Mouse (Mus musculus): Measurements from ENCODE around the gene Ppp2r1b.

Gene Ppp2r1b

DNA sequence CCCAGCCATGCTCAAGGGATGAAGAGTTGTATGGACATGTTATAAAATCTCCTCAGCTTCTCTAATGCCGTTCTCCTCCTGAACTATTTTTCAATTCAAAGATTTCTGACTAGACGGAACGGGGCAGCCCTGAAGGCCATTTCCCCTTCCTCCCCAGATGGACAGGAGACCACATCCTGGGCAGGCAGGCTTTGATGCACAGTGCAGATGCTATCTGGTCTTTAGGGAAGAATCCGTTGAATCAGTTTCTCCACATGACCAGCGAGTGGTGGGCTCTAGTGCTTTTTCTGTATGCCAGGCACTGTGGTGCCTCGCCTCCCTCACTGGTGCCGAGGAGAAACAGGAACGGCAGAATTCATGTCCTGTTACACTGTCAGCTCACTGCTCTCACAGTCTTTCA is 11.3 kb upstream of the Ppp2r1b start:
- in situ Hi-C loops (cut with MboI; ENCODE audit: low pct_unique_long_range_greater_than_20kb in 1 of 2, low sequenced_read_pairs in 2 of 2, unreplicated experiment in 1 of 2) = no loop called here

DNA sequence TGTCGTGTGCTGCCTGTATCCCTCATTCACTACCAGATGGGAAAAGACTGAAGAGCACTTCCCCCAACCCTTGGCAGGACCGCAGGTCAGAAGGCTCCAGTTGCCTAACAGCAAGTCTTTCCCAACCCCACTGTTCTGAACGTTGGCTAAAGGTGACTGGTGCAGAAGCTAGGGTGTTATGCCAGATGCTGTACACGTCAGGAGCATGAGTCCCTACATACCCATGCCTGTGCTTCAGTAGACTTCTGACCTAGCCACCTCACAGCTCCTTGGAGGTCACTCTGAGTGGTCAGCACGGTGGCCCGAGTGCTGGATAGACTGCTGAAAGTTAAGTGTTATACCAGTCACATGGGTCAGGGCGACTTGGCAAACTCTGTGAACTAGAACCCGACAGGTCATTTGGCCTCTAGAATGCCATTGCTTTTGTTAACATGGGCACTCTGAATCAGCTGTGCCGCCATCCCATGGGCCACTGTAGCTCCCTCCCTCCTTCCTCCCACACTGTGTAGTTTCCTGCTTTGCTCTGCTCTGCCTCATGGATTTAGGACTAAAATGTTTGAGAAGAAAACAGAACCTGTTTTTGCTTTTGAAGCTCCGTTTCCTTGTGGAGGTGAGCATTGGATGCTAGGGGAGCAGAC is 9.9 kb upstream of the Ppp2r1b start:
- in situ Hi-C loops (cut with MboI; ENCODE audit: low pct_unique_long_range_greater_than_20kb in 1 of 2, low sequenced_read_pairs in 2 of 2, unreplicated experiment in 1 of 2) = no loop called here

DNA sequence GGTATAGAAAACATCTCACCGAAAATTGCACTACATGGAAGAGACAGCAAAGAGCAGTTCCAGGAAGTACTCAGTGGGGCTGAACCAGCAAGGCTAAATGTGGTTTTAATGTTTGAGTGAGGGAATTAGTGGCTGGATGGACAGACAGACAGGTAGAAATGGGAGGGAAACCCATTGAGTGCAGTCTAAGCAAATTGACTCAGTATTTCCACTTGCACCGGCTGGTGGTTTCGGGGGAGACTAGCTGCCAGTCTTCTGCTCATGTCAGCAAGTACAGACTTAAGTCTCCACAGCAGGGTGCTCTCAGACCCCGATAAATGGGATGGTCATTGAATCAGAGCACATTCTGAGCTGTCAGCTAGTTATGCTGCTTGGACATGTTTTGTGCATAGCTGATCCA is 9.0 kb upstream of the Ppp2r1b start:
- in situ Hi-C loops (cut with MboI; ENCODE audit: low pct_unique_long_range_greater_than_20kb in 1 of 2, low sequenced_read_pairs in 2 of 2, unreplicated experiment in 1 of 2) = no loop called here

DNA sequence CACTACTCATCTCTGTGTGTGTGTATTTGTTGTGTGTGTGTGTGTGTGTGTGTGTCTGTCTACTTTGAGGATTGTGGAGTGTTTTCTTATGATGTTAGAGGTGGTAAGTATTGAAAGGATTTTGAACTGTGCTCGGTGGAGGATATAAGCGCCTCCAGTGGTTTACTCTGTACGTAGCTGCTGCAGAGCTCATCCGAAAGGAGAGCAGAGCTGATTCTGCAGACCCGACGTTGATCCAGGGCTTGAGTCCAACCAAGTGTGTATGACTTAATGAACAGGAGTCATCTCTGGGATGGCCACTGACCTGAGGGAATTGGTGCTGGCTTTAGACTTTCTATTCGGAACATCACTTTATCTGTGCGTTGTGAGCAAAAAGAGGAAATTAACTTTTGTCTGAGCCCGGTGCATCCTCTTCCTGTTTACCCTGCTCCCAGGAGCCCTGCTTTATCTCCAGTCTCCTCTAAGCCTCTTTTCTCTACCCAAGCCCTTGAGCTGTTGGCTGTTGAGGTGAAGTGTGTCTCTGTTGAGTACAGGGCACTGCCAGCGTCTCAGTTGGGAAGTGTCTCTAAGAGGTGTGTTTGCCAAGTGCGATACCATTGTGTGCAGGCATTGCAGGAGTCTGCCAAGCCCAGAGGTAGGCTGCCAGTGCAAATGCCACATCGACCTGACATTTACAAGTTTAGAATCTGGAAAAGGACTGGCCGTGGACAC is 3.9 kb upstream of the Ppp2r1b start:
- in situ Hi-C loops (cut with MboI; ENCODE audit: low pct_unique_long_range_greater_than_20kb in 1 of 2, low sequenced_read_pairs in 2 of 2, unreplicated experiment in 1 of 2) = no loop called here

DNA sequence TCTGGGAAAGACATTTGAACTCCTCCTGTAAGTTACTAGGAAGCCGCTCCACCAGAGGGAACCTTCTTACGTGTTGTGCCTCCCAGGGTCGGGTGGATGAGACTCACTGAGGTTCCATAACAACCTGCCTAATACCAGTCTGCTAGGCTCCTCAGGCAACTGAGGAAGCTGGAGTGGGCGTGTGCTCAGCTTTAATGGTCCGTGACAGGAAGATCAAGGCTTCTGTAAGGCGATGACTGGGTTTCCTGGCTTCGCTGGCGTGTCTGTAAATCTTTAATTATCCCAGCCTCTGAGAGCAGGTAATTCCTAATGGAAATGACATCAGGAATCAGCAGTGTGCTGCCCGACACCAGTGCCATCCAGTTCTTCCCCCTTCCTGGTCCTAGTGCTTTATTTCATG is 446 bp downstream of the Ppp2r1b start:
- in situ Hi-C loops (cut with MboI; ENCODE audit: low pct_unique_long_range_greater_than_20kb in 1 of 2, low sequenced_read_pairs in 2 of 2, unreplicated experiment in 1 of 2) = no loop called here

DNA sequence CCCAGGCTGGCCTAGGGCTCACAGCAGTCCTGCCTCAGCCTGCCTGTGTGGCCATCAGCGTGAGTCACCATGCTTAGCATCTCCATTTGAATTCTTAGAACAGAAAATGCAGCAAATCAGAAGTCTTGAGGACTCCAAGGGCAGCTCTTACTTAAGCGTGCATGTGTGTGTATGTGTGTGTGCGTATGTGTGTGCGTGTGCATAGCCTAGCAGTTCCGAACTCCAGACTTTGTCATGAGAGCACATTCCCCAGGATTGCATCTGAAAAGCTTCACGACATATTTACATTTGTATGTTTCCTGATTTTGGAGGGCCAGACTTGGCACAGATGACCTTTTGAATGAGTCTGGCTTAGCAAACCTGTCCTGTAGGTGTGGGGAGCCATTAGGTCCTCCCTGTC is 2.0 kb downstream of the Ppp2r1b start:
- in situ Hi-C loops (cut with MboI; ENCODE audit: low pct_unique_long_range_greater_than_20kb in 1 of 2, low sequenced_read_pairs in 2 of 2, unreplicated experiment in 1 of 2) = no loop called here

DNA sequence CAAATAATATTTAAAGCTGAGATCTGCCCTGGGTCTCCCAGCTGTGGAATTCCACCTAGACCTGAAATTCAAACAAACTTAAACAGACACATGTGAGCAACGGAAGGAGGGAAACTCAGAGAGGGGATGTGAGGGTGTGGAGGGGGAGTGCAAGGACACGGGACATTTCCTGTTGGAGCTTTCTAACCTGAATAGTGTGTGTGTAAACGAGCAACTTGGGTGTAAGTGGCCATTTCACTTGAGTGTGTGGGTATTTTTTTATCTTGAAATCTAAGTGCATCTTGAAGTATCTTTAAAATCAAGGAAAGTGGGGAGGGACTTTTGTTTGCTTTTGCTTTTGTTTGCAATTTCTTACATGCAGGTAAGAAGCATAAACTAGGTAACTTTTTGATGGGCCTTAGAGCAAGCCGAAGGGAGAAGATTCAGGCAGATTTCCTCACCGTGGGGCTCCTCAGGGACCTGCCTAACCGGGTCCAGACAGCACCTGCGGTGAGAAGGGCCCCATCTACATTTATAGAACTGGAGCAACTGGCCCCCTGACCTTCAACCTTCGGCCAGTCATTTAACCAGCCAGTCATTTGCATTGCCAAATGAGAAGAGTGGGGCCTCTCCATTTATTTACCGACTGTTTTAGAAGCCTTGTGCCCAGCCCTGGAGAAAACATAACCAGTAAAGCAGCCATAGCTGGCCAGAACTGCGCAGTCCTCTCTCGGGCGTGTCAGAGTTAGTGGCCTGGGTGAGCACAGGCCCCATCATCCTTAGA is 2.7 kb downstream of the Ppp2r1b start:
- in situ Hi-C loops (cut with MboI; ENCODE audit: low pct_unique_long_range_greater_than_20kb in 1 of 2, low sequenced_read_pairs in 2 of 2, unreplicated experiment in 1 of 2) = no loop called here

DNA sequence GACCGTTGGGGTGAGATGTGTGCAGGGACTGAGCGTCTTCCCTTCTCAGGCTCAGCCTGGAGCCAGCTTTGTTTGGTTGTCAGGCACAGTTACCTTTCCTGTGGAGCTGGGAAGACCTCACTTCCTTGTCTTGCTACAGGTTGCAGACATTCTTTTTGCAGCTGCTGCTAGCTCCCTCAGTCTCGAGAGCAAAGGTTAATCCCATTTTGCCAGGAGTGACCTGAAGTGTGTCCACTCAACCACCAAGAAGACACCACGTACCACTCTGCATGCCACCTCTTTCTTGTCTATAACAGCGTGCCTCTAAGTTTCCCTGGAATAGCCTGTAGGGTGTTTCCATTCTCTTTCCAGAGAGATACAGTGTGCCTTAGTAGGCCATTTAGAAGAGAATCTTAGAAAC is 3.7 kb downstream of the Ppp2r1b start:
- in situ Hi-C loops (cut with MboI; ENCODE audit: low pct_unique_long_range_greater_than_20kb in 1 of 2, low sequenced_read_pairs in 2 of 2, unreplicated experiment in 1 of 2) = no loop called here

DNA sequence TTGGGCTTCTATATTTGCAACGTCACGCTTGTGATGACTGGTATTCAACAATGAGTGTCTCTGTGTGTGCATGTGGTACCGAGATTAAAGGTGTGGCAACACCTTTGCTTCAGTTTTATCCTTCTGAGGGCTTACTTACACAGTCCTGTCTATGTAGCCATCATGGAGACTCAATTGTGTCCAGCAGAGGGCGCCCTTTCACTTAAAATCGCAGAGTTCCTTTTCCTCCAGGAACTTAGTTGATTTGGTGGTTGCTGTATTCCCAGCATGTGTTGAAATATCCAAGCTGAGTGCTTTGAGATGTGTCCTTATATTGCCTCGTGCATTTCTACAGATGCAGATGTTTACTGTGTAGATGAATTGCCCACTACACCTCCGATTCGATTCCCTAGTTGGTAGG is 4.1 kb downstream of the Ppp2r1b start:
- in situ Hi-C loops (cut with MboI; ENCODE audit: low pct_unique_long_range_greater_than_20kb in 1 of 2, low sequenced_read_pairs in 2 of 2, unreplicated experiment in 1 of 2) = no loop called here

DNA sequence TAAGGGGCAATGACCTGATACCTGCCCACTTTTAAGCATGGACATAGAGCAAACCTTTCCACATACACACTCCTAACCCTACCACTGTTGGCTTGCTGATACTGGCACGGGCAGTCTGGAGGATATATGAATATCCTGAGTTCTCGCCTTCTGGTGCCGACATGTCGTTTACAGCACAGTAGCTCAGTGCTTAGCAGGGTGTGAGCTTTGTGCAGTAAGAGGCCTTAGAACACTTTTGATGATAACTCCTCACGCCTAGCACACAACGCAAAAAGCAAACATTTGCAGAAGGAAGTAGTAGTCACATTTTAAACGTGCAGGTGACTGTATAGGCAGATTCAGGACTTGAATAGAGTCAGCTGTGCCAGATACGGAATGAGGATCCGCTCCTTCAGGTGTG is 4.7 kb downstream of the Ppp2r1b start:
- in situ Hi-C loops (cut with MboI; ENCODE audit: low pct_unique_long_range_greater_than_20kb in 1 of 2, low sequenced_read_pairs in 2 of 2, unreplicated experiment in 1 of 2) = loop anchor here (5.0 to 25.0 kb wide), 3 partner anchors 155 to 438 kb away; partner anchors contain the start of genes Colca2 (in 1 of the 2) and Sik2 (in 1 of the 2)

DNA sequence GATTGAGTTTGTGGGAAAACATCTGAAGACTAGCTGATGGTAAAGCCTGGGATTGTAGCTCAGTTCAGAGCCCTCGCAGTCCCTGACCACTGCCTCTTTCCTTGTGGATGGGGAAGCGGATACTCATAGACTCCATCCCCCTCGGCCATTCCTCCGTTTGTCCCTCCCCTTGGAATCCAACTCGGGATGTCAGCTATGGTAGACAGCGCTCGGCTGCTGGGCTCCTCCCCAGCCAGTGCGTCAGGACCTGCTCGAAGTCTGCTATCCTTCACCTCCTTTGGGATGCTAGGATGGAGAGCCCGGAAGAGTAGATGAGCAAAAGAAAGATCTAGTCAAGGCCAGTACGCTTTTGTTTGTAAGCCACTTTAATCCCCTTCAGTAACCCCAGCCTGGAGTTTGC is 5.2 kb downstream of the Ppp2r1b start:
- in situ Hi-C loops (cut with MboI; ENCODE audit: low pct_unique_long_range_greater_than_20kb in 1 of 2, low sequenced_read_pairs in 2 of 2, unreplicated experiment in 1 of 2) = loop anchor here (5.0 to 25.0 kb wide), 3 partner anchors 155 to 437 kb away; partner anchors contain the start of genes Colca2 (in 1 of the 2) and Sik2 (in 1 of the 2)

DNA sequence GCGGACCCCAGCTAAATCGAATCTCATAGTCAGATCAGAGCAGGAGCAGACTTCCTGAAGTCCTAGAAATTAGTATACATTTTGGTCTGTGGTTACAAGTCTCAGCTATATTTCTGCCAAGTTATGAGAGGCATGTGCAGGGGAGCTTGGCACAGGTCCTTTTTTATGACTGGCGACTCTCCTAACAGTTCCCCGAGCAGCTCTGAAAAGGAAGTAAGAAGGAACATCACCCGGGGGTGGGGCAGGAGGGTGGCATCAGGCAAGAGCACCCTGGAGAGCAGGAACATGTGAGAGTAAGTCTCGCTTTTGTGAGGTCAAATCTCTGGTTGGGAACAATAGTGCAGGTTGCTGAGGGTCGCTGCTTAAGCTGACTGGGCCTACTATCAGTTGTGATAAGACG is 5.6 kb downstream of the Ppp2r1b start:
- in situ Hi-C loops (cut with MboI; ENCODE audit: low pct_unique_long_range_greater_than_20kb in 1 of 2, low sequenced_read_pairs in 2 of 2, unreplicated experiment in 1 of 2) = loop anchor here (5.0 to 25.0 kb wide), 3 partner anchors 154 to 437 kb away; partner anchors contain the start of genes Colca2 (in 1 of the 2) and Sik2 (in 1 of the 2)

DNA sequence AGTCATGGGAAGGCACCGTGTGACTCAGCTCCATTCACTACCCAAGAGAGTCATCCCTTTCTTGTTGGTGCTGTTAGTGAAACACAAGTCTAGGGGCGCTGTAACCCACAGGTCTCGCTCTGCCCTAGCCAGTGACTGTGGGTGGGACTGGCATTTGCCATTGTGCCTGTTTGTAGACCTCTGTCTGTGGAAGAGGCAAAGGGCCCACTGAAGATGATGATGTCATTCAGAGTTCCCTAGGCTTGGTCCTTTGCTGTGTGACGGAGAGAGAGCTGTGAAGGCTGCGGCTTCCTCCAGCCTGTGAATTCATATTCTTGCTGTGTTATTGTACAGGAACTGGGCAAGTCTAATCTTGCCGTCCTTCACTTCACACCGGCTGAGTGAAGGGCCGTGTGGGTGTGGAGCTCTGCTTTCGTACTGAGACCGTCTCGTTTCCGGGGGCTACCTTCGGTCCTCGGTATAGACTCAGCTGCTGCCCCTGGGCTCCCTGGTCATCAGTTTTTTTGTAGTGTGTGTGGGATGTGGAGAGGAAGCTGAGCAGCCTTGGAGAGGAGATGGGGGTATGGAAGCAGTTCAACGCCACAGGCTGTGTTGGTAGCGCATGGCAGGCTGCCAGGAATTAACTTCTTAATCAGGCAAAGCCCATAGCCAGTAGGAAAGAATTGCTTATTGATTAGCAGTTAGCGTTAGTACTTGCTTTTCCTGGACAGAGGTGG is 7.7 kb downstream of the Ppp2r1b start:
- in situ Hi-C loops (cut with MboI; ENCODE audit: low pct_unique_long_range_greater_than_20kb in 1 of 2, low sequenced_read_pairs in 2 of 2, unreplicated experiment in 1 of 2) = loop anchor here (5.0 to 25.0 kb wide), 3 partner anchors 152 to 435 kb away; partner anchors contain the start of genes Colca2 (in 1 of the 2) and Sik2 (in 1 of the 2)

DNA sequence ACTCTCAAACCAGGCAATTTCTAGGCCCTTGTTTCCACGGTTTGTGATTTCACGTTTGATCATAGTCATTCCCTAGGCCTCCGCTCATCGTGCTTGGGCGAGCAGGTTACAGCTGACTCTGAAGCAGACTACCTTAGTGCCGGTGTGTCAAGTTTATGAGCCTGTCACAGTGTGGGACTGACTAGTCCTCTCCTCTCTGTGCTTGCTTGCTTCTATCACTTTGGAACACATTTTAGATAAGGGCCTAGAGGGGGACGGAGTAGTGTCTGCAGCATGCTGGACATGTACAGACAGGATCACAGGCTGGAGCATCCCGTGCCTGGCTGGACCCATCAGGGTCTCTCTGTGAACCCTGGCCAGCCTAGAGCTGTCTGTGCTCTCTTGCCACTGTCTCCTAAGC is 9.3 kb downstream of the Ppp2r1b start:
- in situ Hi-C loops (cut with MboI; ENCODE audit: low pct_unique_long_range_greater_than_20kb in 1 of 2, low sequenced_read_pairs in 2 of 2, unreplicated experiment in 1 of 2) = loop anchor here (5.0 to 25.0 kb wide), 3 partner anchors 150 to 433 kb away; partner anchors contain the start of genes Colca2 (in 1 of the 2) and Sik2 (in 1 of the 2)

DNA sequence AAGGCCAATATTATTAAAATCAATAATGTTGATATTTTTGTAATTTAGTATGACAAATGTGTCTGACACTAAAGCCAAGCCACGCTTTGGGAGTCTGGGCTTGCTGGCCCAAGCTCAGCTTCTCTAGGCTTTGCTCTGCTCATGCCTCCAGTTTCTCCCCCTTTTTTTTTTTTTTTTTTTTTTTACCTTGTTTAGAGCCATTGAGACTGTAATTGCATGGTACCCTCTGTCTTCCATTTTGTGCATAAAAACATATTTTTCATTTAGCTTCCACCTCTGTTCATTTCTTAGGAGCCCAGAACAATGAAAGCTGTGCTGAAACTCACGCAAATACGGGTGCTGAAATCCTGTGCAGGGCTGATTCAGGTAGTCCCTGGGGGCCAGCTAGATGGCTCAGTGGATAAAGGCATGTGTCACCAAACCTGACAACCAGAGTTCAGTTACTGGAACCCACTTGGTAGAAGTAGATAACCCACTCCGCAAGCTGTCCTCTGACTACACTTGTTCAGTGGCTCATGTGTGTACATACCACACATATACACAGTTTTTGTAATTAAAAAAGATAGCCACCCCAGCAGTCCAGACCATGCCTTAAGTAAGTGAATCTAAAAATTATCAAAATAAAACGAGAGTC is 10.1 kb downstream of the Ppp2r1b start:
- in situ Hi-C loops (cut with MboI; ENCODE audit: low pct_unique_long_range_greater_than_20kb in 1 of 2, low sequenced_read_pairs in 2 of 2, unreplicated experiment in 1 of 2) = loop anchor here (10.0 to 25.0 kb wide), 2 partner anchors 150 to 432 kb away; partner anchors contain the start of genes Colca2 (in 1 of the 2) and Sik2 (in 1 of the 2)

DNA sequence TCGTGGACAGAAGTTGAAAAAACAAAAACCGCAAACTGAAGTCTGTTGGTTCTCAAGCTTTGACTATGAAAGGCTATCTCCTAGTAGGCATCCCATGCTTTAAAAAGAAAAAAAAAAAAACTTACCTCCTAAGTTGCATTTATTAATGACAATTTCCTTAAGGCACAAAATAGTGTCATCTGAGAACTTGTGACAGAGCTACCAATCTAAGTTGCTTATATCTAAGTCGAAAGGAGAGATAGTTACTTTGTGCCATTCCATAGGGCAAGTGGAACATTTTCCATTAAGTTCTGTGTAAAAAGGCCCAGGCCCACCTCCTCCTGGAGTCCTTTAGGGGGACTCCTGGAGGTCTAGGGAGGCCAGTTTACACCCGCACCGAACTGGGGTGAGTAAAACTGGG is 10.7 kb downstream of the Ppp2r1b start:
- in situ Hi-C loops (cut with MboI; ENCODE audit: low pct_unique_long_range_greater_than_20kb in 1 of 2, low sequenced_read_pairs in 2 of 2, unreplicated experiment in 1 of 2) = loop anchor here (10.0 to 25.0 kb wide), 2 partner anchors 149 to 432 kb away; partner anchors contain the start of genes Colca2 (in 1 of the 2) and Sik2 (in 1 of the 2)

DNA sequence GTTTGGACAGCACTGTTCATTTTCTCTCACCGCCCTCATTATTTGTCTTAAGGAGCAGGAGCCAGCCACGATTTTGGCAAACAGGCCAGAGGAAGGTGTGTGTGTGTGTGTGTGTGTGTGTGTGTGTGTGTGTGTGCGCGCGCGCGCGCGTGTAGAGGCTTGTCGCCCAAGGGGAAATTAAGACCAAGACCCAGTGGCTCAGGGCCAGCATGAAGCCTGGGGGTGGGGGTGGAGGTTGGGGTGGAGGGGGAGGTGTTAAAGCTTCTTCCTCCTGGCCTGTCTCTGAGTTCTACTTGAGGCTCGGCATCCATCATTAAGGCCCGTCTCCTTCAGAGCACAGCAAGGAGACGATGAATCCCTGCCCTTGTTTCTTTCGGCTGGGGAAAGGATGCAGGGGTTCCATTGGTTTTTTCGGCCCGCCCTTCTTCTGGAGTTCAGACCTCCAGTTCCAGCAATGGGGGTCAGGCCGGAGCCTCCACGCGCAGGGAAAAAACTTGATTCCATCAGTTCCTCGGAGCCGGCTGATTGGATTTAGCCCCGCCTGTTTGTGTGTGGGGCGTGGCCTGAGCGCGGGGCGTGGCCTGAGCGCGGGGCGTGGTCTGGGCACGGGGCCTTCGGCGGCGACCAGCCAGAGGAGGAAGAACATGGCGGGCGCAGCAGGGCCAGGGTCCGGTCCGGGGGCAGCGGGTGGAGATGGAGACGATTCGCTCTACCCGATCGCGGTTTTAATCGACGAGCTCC is 11.4 kb downstream of the Ppp2r1b start:
- in situ Hi-C loops (cut with MboI; ENCODE audit: low pct_unique_long_range_greater_than_20kb in 1 of 2, low sequenced_read_pairs in 2 of 2, unreplicated experiment in 1 of 2) = loop anchor here (10.0 to 25.0 kb wide), 2 partner anchors 148 to 431 kb away; partner anchors contain the start of genes Colca2 (in 1 of the 2) and Sik2 (in 1 of the 2)
